ENCODE assay signal across 16 mouse cellular contexts in the genomic region with DNA sequence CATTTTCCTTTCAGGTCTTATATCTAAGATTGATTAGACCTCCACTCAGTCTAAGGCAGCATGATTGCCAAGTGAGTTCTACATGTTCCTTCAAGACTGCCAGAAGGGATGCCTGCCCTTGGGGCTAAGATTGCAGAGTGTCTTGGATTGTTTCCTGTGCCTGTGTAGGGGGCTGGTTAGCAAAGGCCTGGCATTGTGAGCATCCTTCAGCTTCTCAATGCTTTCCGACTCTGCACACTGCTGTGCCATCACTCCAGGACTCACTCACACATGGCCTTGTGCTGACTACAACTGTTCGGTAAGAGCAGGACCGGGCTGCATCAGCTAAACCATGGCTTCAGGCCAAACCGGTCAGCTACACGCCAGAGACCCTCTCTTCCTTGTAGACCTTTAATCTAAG.
DNase-seq lines count a peak whose midpoint lies in the region; ATAC-seq lines count a peak whose summit lies in the region.
"Had no signal": no experiment of that assay in that cellular context is flagged by ENCODE, and none has a peak within 500 bp of the region (broad histone marks: within the 10 kb centered on the region; RNA-seq: fewer than 3 reads in every experiment).

No protein-coding gene starts in this region.

- H3K9me3 ChIP-seq in forebrain, embryonic 12.5 days = no peaks in the 10 kb centered on the region
- no peaks in the 10 kb centered on the region for H3K9me3 ChIP-seq in forebrain, embryonic 11.5 days (ENCODE audit: control insufficient read depth, low read length)
- no peaks in the 10 kb centered on the region for H3K9me3 ChIP-seq in hindbrain, embryonic 15.5 days
- H3K9me3 ChIP-seq in hindbrain, embryonic 14.5 days (ENCODE audit: control insufficient read depth, low read length) = no peaks in the 10 kb centered on the region
- no peaks in the 10 kb centered on the region for H3K9me3 ChIP-seq in heart, embryonic 15.5 days (replicated peaks)
- H3K9me3 ChIP-seq: embryonic facial prominence, embryonic 10.5 days; midbrain, embryonic 13.5 days had no signal

- H3K4me3 ChIP-seq in forebrain, embryonic 12.5 days (replicated peaks) = no peak overlapping the region
- no peak overlapping the region for H3K4me3 ChIP-seq in forebrain, embryonic 11.5 days (ENCODE audit: low read depth, low read length)
- no peak overlapping the region for H3K4me3 ChIP-seq in hindbrain, embryonic 15.5 days
- no peak overlapping the region for H3K4me3 ChIP-seq in hindbrain, embryonic 14.5 days (replicated peaks; ENCODE audit: low read length)
- no peak overlapping the region for H3K4me3 ChIP-seq in heart, embryonic 15.5 days
- H3K4me3 ChIP-seq: embryonic facial prominence, embryonic 10.5 days; midbrain, embryonic 13.5 days had no signal

- no peak for DNase-seq in forebrain, embryonic 11.5 days (ENCODE audit: low spot score)
- DNase-seq in hindbrain, embryonic 14.5 days (ENCODE audit: low spot score) = no peak
- peak; percentile 55 for DNase-seq in adrenal gland, postnatal 10 days
- no peak for DNase-seq in layer of hippocampus, adult 9-11 months
- DNase-seq in cerebellum, adult 11-12 months = no peak
- DNase-seq: B cell, adult 2 months; cerebellum, adult 9-11 months; gastrocnemius, postnatal 10 days; kidney, adult 11 months; lung, postnatal 4 days had no signal

- no peaks in the 10 kb centered on the region for H3K27me3 ChIP-seq in forebrain, embryonic 12.5 days
- H3K27me3 ChIP-seq in forebrain, embryonic 11.5 days (ENCODE audit: control insufficient read depth, insufficient read depth, low read length) = no peaks in the 10 kb centered on the region
- H3K27me3 ChIP-seq in hindbrain, embryonic 15.5 days = no peaks in the 10 kb centered on the region
- H3K27me3 ChIP-seq in hindbrain, embryonic 14.5 days (ENCODE audit: control insufficient read depth, insufficient read depth, low read length) = no peaks in the 10 kb centered on the region
- H3K27me3 ChIP-seq in heart, embryonic 15.5 days = no peaks in the 10 kb centered on the region
- H3K27me3 ChIP-seq: midbrain, embryonic 13.5 days had no signal

- ATAC-seq in forebrain, embryonic 12.5 days (ENCODE audit: low FRiP score) = no peak
- ATAC-seq in forebrain, embryonic 11.5 days (replicated peaks; ENCODE audit: low FRiP score) = no peak
- ATAC-seq in hindbrain, embryonic 15.5 days (ENCODE audit: low FRiP score, low read depth) = no peak
- no peak for ATAC-seq in hindbrain, embryonic 14.5 days (ENCODE audit: low FRiP score)
- ATAC-seq in heart, embryonic 15.5 days (replicated peaks; ENCODE audit: insufficient number of reproducible peaks, insufficient read depth, low FRiP score, low read depth) = no peak
- ATAC-seq: midbrain, embryonic 13.5 days had no signal

- peaks cover 34% of the 10 kb centered on the region for H3K4me1 ChIP-seq in forebrain, embryonic 12.5 days
- H3K4me1 ChIP-seq in forebrain, embryonic 11.5 days (replicated peaks; ENCODE audit: control insufficient read depth, insufficient read depth, low read length) = peaks cover 14% of the 10 kb centered on the region; the same call in 1 of the 2 replicates
- peaks cover 28% of the 10 kb centered on the region for H3K4me1 ChIP-seq in hindbrain, embryonic 15.5 days (replicated peaks)
- peaks cover 18% of the 10 kb centered on the region for H3K4me1 ChIP-seq in hindbrain, embryonic 14.5 days (replicated peaks; ENCODE audit: control insufficient read depth, insufficient read depth, low read length)
- peaks cover 42% of the 10 kb centered on the region for H3K4me1 ChIP-seq in heart, embryonic 15.5 days (replicated peaks)

- 0 out of 2 replicates have a peak overlapping the region, but pooled peaks have one; percentile 3 for H3K27ac ChIP-seq in forebrain, embryonic 12.5 days
- H3K27ac ChIP-seq in forebrain, embryonic 11.5 days (ENCODE audit: low read depth, low read length) = no peak overlapping the region
- H3K27ac ChIP-seq in hindbrain, embryonic 15.5 days (replicated peaks) = 0 out of 2 replicates have a peak overlapping the region, but pooled peaks have one; percentile 79
- no peak overlapping the region for H3K27ac ChIP-seq in hindbrain, embryonic 14.5 days
- peak overlapping the region; percentile 89 for H3K27ac ChIP-seq in heart, embryonic 15.5 days
- H3K27ac ChIP-seq: embryonic facial prominence, embryonic 10.5 days; liver, embryonic 14.5 days had no signal

- no peak overlapping the region for H3K4me2 ChIP-seq in forebrain, embryonic 12.5 days
- H3K4me2 ChIP-seq in forebrain, embryonic 11.5 days (ENCODE audit: low read depth, low read length, severe bottlenecking) = no peak overlapping the region
- H3K4me2 ChIP-seq in hindbrain, embryonic 15.5 days = no peak overlapping the region
- H3K4me2 ChIP-seq in hindbrain, embryonic 14.5 days (replicated peaks) = no peak overlapping the region
- no peak overlapping the region for H3K4me2 ChIP-seq in heart, embryonic 15.5 days
- H3K4me2 ChIP-seq: midbrain, embryonic 13.5 days had no signal

- no peak overlapping the region for H3K9ac ChIP-seq in forebrain, embryonic 12.5 days
- H3K9ac ChIP-seq in forebrain, embryonic 11.5 days (ENCODE audit: low read length) = no peak overlapping the region
- no peak overlapping the region for H3K9ac ChIP-seq in hindbrain, embryonic 15.5 days
- H3K9ac ChIP-seq in hindbrain, embryonic 14.5 days = no peak overlapping the region
- H3K9ac ChIP-seq in heart, embryonic 15.5 days = no peak overlapping the region
- H3K9ac ChIP-seq: liver, embryonic 14.5 days; midbrain, embryonic 13.5 days had no signal

- peaks cover 8% of the 10 kb centered on the region; the same call in 1 of the 2 replicates for H3K36me3 ChIP-seq in forebrain, embryonic 12.5 days (replicated peaks)
- no peaks in the 10 kb centered on the region for H3K36me3 ChIP-seq in forebrain, embryonic 11.5 days (ENCODE audit: control insufficient read depth, insufficient read depth, low read length)
- no peaks in the 10 kb centered on the region for H3K36me3 ChIP-seq in hindbrain, embryonic 15.5 days
- H3K36me3 ChIP-seq in hindbrain, embryonic 14.5 days (replicated peaks; ENCODE audit: control insufficient read depth, insufficient read depth) = no peaks in the 10 kb centered on the region
- 0 out of 2 replicates have a peak, but pooled peaks cover 5% of the 10 kb centered on the region for H3K36me3 ChIP-seq in heart, embryonic 15.5 days
- H3K36me3 ChIP-seq: embryonic facial prominence, embryonic 10.5 days; midbrain, embryonic 13.5 days had no signal

- 84% methylated on average over 5 of the region's 5 CpGs for WGBS in forebrain, embryonic 12.5 days
- WGBS in forebrain, embryonic 11.5 days = 95% methylated on average over 5 of the region's 5 CpGs
- WGBS in hindbrain, embryonic 15.5 days = 71% methylated on average over 5 of the region's 5 CpGs
- WGBS in hindbrain, embryonic 14.5 days = 69% methylated on average over 5 of the region's 5 CpGs
- 49% methylated on average over 5 of the region's 5 CpGs for WGBS in heart, embryonic 15.5 days

Comparison
In these comparisons a context has a peak if more than half of its experiments do, and no peak if none do; other contexts are left out.
1. H3K27ac ChIP-seq: peak in forebrain, embryonic 12.5 days (single experiment), hindbrain, embryonic 15.5 days (single experiment) and heart, embryonic 15.5 days (single experiment); none in forebrain, embryonic 11.5 days (single experiment) and hindbrain, embryonic 14.5 days (single experiment).